Mouse (Mus musculus) adrenal gland, postnatal 14 days (tissue): ENCODE results near the gene BC017158. TPM values are rescaled to one million over a fixed set of nuclear protein-coding genes. Genes with fewer than 3 reads are reported as not detected.

ENCODE experiments used
- DNase-seq: peaks from one replicate; pipeline ENCODE4 v3.0.0; 2021; ENCODE audit warnings: mixed read lengths
- microRNA-seq, 2 experiments: library from miRNA; unstranded; fragments of <30 nt; microRNA quantifications; one replicate each; pipeline ENCODE4 v1.2.0; 2021
- total RNA-seq: library from RNA; stranded (reverse); gene quantifications from 2 replicates; pipeline ENCODE4 v1.2.3, GENCODE M21; 2021

The BC017158 gene
- total RNA-seq, 1 experiment from 2014 or later, result 25.9 TPM

GRCm38 (mm10) chr7:128235481-128235880 is 62.5 kb downstream of the BC017158 start:
- no peak for DNase-seq

GRCm38 (mm10) chr7:128234796-128235195 is 63.2 kb downstream of the BC017158 start:
- no peak for DNase-seq

- peak; percentile 17 for DNase-seq
These were observed 66.2 kb downstream of the BC017158 start for GRCm38 (mm10) chr7:128231741-128232140.

Small RNA genes lying within 50 kb of the gene (microRNA-seq; reads per million reads assigned to microRNA genes)
- 0.38 to 0.85 reads per million in 2 experiments for gene Mir3103

Other genes with a start within 250 kb of the BC017158 start
- 4.2 and 6.4 TPM in 2 replicates for gene Itgam, start 235.5 kb downstream of the BC017158 start, total RNA-seq
- not detected in 2 replicates for gene Gm49368, start 235.5 kb downstream of the BC017158 start, total RNA-seq
- gene Itgax, start 168.6 kb downstream of the BC017158 start, total RNA-seq, result 0.41 and 2.1 TPM in 2 replicates
- 0.45 and 0.93 TPM in 2 replicates for gene Itgad, start 143.8 kb downstream of the BC017158 start, total RNA-seq
- not detected in 2 replicates for gene Cox6a2, start 91.8 kb downstream of the BC017158 start, total RNA-seq
- 16.2 and 18.7 TPM in 2 replicates for gene Armc5, start 60.8 kb downstream of the BC017158 start, total RNA-seq
- gene 9130023H24Rik, start 60.1 kb downstream of the BC017158 start, total RNA-seq, result 6.9 and 7.2 TPM in 2 replicates
- gene Tgfb1i1, start 51.4 kb downstream of the BC017158 start, total RNA-seq, result 30.0 and 32.3 TPM in 2 replicates
- gene Slc5a2, start 32.5 kb downstream of the BC017158 start, total RNA-seq, result not detected in 2 replicates
- 14.4 and 22.4 TPM in 2 replicates for gene Rgs10, start 120.6 kb upstream of the BC017158 start, total RNA-seq
- 92.5 and 95.3 TPM in 2 replicates for gene Tial1, start 163.5 kb upstream of the BC017158 start, total RNA-seq
- 129 and 192 TPM in 2 replicates for gene Bag3, start 225.4 kb upstream of the BC017158 start, total RNA-seq